Mouse (Mus musculus) forebrain, embryonic 10.5 days (tissue): ENCODE results near the gene Tmem213. TPM values are rescaled to one million over a fixed set of nuclear protein-coding genes. Genes with fewer than 3 reads are reported as not detected.
A peak's percentile ranks its signal among the peaks of the same experiment; 100 is the strongest.

Source experiments
- DNase-seq: peaks from one replicate; pipeline ENCODE4 v3.0.0-alpha.2; 2017; ENCODE audit warnings: low spot score; ENCODE audit errors: extremely low spot score
- H3K27ac ChIP-seq: fragments of 300-500 bp; sonication (generic); 2 replicates; pipeline ENCODE4 v1.5.1; 2016; ENCODE audit warnings: mild to moderate bottlenecking
- H3K27me3 ChIP-seq: fragments of 300-500 bp; sonication (generic); 2 replicates; pipeline ENCODE4 v1.6.1; 2016; ENCODE audit warnings: mild to moderate bottlenecking; ENCODE audit not compliant: poor library complexity, severe bottlenecking
- H3K36me3 ChIP-seq: fragments of 300-500 bp; sonication (generic); replicated peaks from 2 replicates; pipeline ENCODE4 v1.6.1; 2016; ENCODE audit warnings: mild to moderate bottlenecking, moderate library complexity
- H3K4me1 ChIP-seq: fragments of 300-500 bp; sonication (generic); 2 replicates; pipeline ENCODE4 v1.6.1; 2016
- H3K4me3 ChIP-seq: fragments of 300-500 bp; sonication (generic); 2 replicates; pipeline ENCODE4 v1.5.1; 2016; ENCODE audit warnings: mild to moderate bottlenecking, moderate library complexity
- H3K9me3 ChIP-seq: fragments of 300-500 bp; sonication (generic); 2 replicates; pipeline ENCODE4 v1.6.1; 2016; ENCODE audit warnings: mild to moderate bottlenecking, moderate library complexity
- WGBS: fragments of 180-500 bp; shearing (Covaris S2); methylation state at CpG from one replicate; pipeline ENCODE4 v1.1.7; 2016; 5-methylcytosine and 5-hydroxymethylcytosine counted together
- polyA plus RNA-seq: library from polyadenylated mRNA; unstranded; fragments of >200 nt; fragmentation: Nextera tagmentation; extraction: Ambion mirVana; gene quantifications from 2 replicates; pipeline ENCODE4 v1.2.1, GENCODE M21; 2016

Tmem213 gene
- polyA plus RNA-seq, result not detected in 2 replicates

GRCm38 (mm10) chr6:38109160-38109795 is at the start of gene Tmem213:
TSS of gene Tmem213 (plus strand) at chr6:38109255.
- peaks cover 15% of the 10 kb centered on the region for H3K4me1 ChIP-seq
- no peak for DNase-seq
- H3K36me3 ChIP-seq, result no peaks in the 10 kb centered on the region
- H3K4me3 ChIP-seq, result no peak within 1 kb of the TSS
- WGBS, result 23% methylated on average over 9 of the region's 9 CpGs
- H3K27ac ChIP-seq, result no peak within 1 kb of the TSS
- peaks cover 12% of the 10 kb centered on the region; the same call in 1 of the 2 replicates for H3K27me3 ChIP-seq
- H3K9me3 ChIP-seq, result no peaks in the 10 kb centered on the region

- Histone ChIP-seq H3K9me3 (peaks cover 13% of the 10 kb centered on the region), H3K4me3 (no peak overlapping the region), H3K27me3 (no peaks in the 10 kb centered on the region), H3K4me1 (peaks cover 6% of the 10 kb centered on the region; the same call in 1 of the 2 replicates), H3K36me3 (no peaks in the 10 kb centered on the region), H3K27ac (no peak overlapping the region)
- DNase-seq, result no peak
- WGBS, result 83% methylated on average over 2 of the region's 2 CpGs
These were observed 44.4 kb upstream of the Tmem213 start for GRCm38 (mm10) chr6:38064621-38065020.

GRCm38 (mm10) chr6:38065122-38065500 is 43.9 kb upstream of the Tmem213 start:
- Histone ChIP-seq H3K27ac (no peak overlapping the region), H3K4me1 (peaks cover 6% of the 10 kb centered on the region; the same call in 1 of the 2 replicates), H3K27me3 (no peaks in the 10 kb centered on the region), H3K9me3 (peaks cover 13% of the 10 kb centered on the region), H3K36me3 (no peaks in the 10 kb centered on the region), H3K4me3 (no peak overlapping the region)
- DNase-seq, result no peak
- 82% methylated on average over 3 of the region's 3 CpGs for WGBS

GRCm38 (mm10) chr6:38065501-38066122 is 43.4 kb upstream of the Tmem213 start:
- H3K4me3 ChIP-seq, result no peak overlapping the region
- 88% methylated on average over 11 of the region's 11 CpGs for WGBS
- peaks cover 6% of the 10 kb centered on the region; the same call in 1 of the 2 replicates for H3K4me1 ChIP-seq
- no peaks in the 10 kb centered on the region for H3K27me3 ChIP-seq
- peaks cover 13% of the 10 kb centered on the region for H3K9me3 ChIP-seq
- no peaks in the 10 kb centered on the region for H3K36me3 ChIP-seq
- DNase-seq, result no peak
- H3K27ac ChIP-seq, result no peak overlapping the region

- WGBS, result 6% methylated on average over 5 of the region's 5 CpGs
- Histone ChIP-seq H3K9me3 (peaks cover 13% of the 10 kb centered on the region), H3K27ac (no peak overlapping the region), H3K27me3 (no peaks in the 10 kb centered on the region), H3K4me3 (no peak overlapping the region), H3K4me1 (peaks cover 6% of the 10 kb centered on the region; the same call in 1 of the 2 replicates), H3K36me3 (no peaks in the 10 kb centered on the region)
- peak; percentile 59 for DNase-seq
These were observed 42.8 kb upstream of the Tmem213 start for GRCm38 (mm10) chr6:38066215-38066614.

- H3K4me3 ChIP-seq, result no peak overlapping the region
- no peaks in the 10 kb centered on the region for H3K4me1 ChIP-seq
- H3K27ac ChIP-seq, result no peak overlapping the region
- WGBS, result 90% methylated on average over 4 of the region's 4 CpGs
- H3K9me3 ChIP-seq, result peaks cover 8% of the 10 kb centered on the region; the same call in 1 of the 2 replicates
- H3K36me3 ChIP-seq, result no peaks in the 10 kb centered on the region
- no peak for DNase-seq
- no peaks in the 10 kb centered on the region for H3K27me3 ChIP-seq
These were observed 37.8 kb upstream of the Tmem213 start for GRCm38 (mm10) chr6:38071256-38071655.

GRCm38 (mm10) chr6:38072137-38072796 is 36.8 kb upstream of the Tmem213 start:
- 76% methylated on average over 5 of the region's 5 CpGs for WGBS
- DNase-seq, result no peak
- no peak overlapping the region for H3K4me3 ChIP-seq
- H3K4me1 ChIP-seq, result no peaks in the 10 kb centered on the region
- H3K9me3 ChIP-seq, result peaks cover 8% of the 10 kb centered on the region; the same call in 1 of the 2 replicates
- H3K27ac ChIP-seq, result no peak overlapping the region
- H3K27me3 ChIP-seq, result no peaks in the 10 kb centered on the region
- no peaks in the 10 kb centered on the region for H3K36me3 ChIP-seq

- H3K27me3 ChIP-seq, result no peaks in the 10 kb centered on the region
- H3K9me3 ChIP-seq, result peaks cover 8% of the 10 kb centered on the region; the same call in 1 of the 2 replicates
- no peak overlapping the region for H3K4me3 ChIP-seq
- 94% methylated on average over 3 of the region's 3 CpGs for WGBS
- H3K36me3 ChIP-seq, result no peaks in the 10 kb centered on the region
- H3K27ac ChIP-seq, result no peak overlapping the region
- no peak for DNase-seq
- no peaks in the 10 kb centered on the region for H3K4me1 ChIP-seq
These were observed 35.5 kb upstream of the Tmem213 start for GRCm38 (mm10) chr6:38073592-38073991.

- Histone ChIP-seq H3K4me1 (peaks cover 14% of the 10 kb centered on the region), H3K27me3 (no peaks in the 10 kb centered on the region), H3K4me3 (no peak overlapping the region), H3K36me3 (no peaks in the 10 kb centered on the region), H3K27ac (no peak overlapping the region), H3K9me3 (0 out of 2 replicates have a peak, but pooled peaks cover under 1% of the 10 kb centered on the region)
- 75% methylated on average over 4 of the region's 4 CpGs for WGBS
- no peak for DNase-seq
These were observed 28.7 kb upstream of the Tmem213 start for GRCm38 (mm10) chr6:38080364-38080763.

- Histone ChIP-seq H3K9me3 (no peaks in the 10 kb centered on the region), H3K4me3 (no peak overlapping the region), H3K27me3 (no peaks in the 10 kb centered on the region), H3K27ac (no peak overlapping the region), H3K4me1 (peaks cover 14% of the 10 kb centered on the region), H3K36me3 (no peaks in the 10 kb centered on the region)
- 66% methylated on average over 11 of the region's 11 CpGs for WGBS
- DNase-seq, result no peak
These were observed 27.2 kb upstream of the Tmem213 start for GRCm38 (mm10) chr6:38081727-38082341.

GRCm38 (mm10) chr6:38083204-38083603 is 25.9 kb upstream of the Tmem213 start:
- Histone ChIP-seq H3K36me3 (no peaks in the 10 kb centered on the region), H3K27me3 (no peaks in the 10 kb centered on the region), H3K4me1 (peaks cover 14% of the 10 kb centered on the region), H3K27ac (no peak overlapping the region), H3K9me3 (no peaks in the 10 kb centered on the region), H3K4me3 (no peak overlapping the region)
- 24% methylated on average over 4 of the region's 4 CpGs for WGBS
- DNase-seq, result no peak

GRCm38 (mm10) chr6:38087242-38088026 is 21.6 kb upstream of the Tmem213 start:
- no peaks in the 10 kb centered on the region for H3K9me3 ChIP-seq
- H3K27me3 ChIP-seq, result no peaks in the 10 kb centered on the region
- no peak overlapping the region for H3K4me3 ChIP-seq
- no peak for DNase-seq
- no peaks in the 10 kb centered on the region for H3K36me3 ChIP-seq
- WGBS, result 76% methylated on average over 9 of the region's 9 CpGs
- H3K27ac ChIP-seq, result no peak overlapping the region
- H3K4me1 ChIP-seq, result peaks cover 2% of the 10 kb centered on the region
